Mouse (Mus musculus): ENCODE measurements around the gene Hpse.

Hpse gene

GRCm38 (mm10) chr5:100719235-100720088, at the start of gene Hpse:
Hpse (minus strand) TSS chr5:100719716.
- DNase-seq (ENCODE audit: low read depth, low spot score), result peak; percentile 27

GRCm38 (mm10) chr5:100766026-100766425, 46.5 kb upstream of the Hpse start:
- no peak for DNase-seq (ENCODE audit: low read depth, low spot score)

DNA sequence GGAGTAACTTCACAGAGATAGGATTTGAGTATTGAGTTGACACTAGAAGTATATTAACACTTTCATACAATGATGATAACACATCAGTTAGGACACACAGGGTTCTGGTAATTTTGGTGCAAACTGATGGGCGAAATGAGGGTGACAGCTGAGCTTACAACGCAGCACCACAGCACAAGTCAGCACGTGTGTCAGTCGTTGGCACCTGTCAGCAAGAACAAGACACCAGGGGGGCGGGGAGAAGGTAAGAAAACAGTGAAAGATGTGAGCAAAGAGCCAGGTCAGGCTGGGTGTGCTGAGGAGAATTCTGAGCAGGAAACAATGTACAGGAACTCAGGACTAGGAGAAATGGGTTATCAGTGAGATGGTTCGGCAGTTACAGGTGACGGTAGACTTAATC, 42.2 kb upstream of the Hpse start:
- DNase-seq (ENCODE audit: low read depth, low spot score), result no peak

DNA sequence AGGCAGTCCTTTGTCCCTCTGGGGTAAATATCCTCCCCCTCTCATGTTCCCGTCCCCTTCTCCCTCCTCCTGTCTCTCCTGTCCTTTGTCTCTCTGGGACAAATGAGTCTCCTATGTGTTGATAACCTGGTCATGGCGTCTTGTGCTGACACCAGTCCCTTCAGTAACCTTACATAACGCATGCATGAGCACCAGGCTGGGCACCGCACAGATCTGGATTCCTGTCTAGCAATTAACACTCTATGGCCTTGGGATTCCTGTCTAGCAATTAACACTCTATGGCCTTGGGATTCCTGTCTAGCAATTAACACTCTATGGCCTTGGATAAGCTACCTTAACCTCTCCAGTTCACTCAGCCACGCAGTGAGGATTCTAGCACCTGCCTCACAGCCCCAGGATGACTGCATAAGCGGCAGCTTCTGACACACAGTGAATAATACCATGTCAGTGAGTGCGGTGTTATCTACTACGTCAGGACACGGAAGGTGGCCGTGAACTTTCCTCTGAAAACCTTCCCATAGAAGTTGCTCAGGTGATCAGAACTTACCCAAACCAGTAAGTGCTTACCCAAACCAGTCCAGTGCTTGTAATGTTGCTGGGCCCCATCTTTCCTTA, 40.6 kb upstream of the Hpse start:
- no peak for DNase-seq (ENCODE audit: low read depth, low spot score)

DNA sequence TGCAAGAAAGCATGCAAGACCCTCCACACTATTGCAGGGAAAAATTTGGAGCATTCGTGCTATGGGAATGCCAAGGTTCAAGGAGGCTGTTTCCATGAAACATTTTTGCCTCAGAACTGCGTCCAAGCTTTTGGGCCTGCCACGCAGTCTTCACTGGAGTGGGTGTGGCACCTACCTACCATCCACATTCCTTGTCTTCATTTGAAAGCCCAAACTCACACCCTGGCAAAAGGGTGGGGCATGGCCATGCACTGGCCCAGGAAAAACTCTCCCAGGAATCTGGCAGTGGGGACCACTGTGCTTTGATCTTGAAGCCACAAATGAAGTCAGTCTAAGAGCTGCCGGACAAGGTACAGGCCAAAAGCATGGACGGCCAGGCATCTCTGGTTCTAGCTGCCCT, 38.6 kb upstream of the Hpse start:
- DNase-seq (ENCODE audit: low read depth, low spot score), result no peak

DNA sequence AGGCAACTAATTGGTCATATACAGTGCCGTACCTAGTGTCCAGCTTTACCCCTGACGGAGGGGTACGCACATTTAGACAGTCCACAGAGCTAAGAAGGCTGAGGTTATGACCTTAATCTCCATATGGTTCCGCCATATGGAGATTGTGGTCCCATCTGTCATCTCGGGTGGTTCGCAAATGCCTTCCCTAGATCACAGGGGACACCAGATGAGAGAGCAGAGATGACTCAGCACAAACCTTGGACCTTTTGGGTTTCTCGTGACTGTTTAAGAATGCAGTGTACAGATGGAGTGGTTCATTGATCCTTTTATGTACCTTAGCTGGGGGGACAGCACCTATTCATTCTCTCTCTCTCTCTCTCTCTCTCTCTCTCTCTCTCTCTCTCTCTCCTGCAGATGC, 33.9 kb upstream of the Hpse start:
- DNase-seq (ENCODE audit: low read depth, low spot score), result no peak

GRCm38 (mm10) chr5:100751655-100752054, 32.1 kb upstream of the Hpse start:
- DNase-seq (ENCODE audit: low read depth, low spot score), result no peak

DNA sequence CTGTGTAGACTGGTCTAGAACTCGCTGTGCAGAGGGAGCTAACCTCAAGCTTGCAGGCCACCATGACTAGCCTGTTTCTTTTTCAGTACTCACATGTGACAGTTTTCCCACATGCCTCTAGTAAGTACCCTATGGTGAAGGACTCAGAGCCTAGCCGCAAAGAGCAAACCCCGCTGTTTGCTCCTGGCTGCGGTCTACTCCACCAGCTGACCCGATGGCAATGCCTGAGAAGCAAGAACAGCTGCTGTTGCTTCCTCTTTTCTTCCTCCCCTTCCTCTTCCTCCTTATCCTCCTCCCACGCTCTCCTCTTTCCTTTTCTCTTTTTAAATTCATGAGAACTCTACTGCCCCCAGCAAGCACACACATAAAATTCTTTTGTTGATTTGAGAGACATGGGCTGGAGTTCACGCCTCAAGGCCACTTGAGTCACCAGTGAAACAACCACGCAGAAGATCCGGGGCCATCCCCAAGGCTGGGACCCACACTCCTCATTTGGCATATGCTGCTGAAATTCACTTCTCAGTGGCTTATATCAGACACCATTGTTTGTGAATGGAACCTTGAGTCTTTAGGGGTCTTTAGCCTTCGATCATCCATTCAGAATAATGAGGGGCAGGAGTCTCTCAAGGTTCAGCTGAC, 31.2 kb upstream of the Hpse start:
- peak; percentile 30 for DNase-seq (ENCODE audit: low read depth, low spot score)

GRCm38 (mm10) chr5:100738802-100739201, 19.3 kb upstream of the Hpse start:
- DNase-seq (ENCODE audit: low read depth, low spot score), result no peak

DNA sequence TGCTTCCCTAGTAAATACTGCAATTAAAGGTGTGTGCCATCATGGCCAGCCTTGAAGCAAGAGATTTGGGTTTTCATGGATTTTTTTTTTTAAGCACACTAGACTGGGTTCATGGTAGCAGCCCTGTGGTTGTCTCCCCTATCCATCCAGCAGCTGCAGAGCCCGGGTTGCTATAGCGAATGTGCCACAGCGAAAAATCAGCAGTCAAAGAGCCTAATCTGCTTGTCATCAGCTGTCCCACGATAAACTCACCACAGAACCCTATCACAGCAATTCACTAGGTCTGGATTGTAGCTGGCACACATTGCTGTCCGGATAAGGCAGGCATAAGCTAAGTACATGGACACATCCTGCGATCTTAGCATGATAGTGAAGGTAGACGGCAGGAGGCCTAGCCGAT, 17.4 kb upstream of the Hpse start:
- no peak for DNase-seq (ENCODE audit: low read depth, low spot score)

- no peak for DNase-seq (ENCODE audit: low read depth, low spot score)
Measured at GRCm38 (mm10) chr5:100734535-100734934, 15.0 kb upstream of the Hpse start.

- no peak for DNase-seq (ENCODE audit: low read depth, low spot score)
Measured at GRCm38 (mm10) chr5:100728757-100729156, 9.2 kb upstream of the Hpse start.

DNA sequence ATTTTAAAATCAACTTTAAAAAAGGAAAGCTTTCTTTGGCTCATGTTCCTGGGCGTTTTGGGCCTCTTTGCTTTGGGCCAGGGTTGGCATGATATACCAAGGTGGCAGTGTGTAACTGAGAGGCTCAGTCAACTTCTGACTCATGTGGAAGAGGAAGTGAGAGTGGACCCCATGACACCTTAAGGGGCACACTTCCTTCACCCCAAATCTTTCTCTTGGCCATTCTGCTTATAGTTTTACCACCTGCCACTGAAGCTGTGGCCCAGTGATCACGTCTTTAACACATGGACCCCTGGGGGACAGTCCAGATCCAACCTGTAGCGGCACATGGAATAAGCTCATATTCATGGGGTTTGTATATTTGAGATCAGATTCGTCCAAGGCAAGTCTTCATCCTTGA, 6.5 kb upstream of the Hpse start:
- DNase-seq (ENCODE audit: low read depth, low spot score), result no peak

DNA sequence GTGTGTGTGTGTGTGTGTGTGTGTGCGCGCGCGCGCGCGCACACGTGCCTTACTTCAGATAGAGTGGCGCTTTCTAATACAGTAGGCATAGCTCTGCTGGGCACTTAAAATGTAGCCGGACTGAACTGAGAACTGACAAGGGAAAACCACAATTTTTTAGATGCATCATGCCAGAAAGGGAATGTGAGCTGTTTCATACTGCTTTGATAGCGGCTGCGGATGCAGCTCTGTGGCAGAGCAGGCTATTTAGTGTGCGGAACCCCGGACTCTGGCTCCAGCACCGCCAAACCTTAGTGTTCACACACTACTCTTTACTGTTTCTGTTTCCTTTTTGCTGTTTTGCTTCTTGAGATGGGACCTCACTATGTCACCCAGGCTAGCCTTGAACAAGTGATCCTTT, 2.8 kb downstream of the Hpse start:
- DNase-seq (ENCODE audit: low read depth, low spot score), result no peak

GRCm38 (mm10) chr5:100711219-100711618, 8.3 kb downstream of the Hpse start:
- no peak for DNase-seq (ENCODE audit: low read depth, low spot score)

DNA sequence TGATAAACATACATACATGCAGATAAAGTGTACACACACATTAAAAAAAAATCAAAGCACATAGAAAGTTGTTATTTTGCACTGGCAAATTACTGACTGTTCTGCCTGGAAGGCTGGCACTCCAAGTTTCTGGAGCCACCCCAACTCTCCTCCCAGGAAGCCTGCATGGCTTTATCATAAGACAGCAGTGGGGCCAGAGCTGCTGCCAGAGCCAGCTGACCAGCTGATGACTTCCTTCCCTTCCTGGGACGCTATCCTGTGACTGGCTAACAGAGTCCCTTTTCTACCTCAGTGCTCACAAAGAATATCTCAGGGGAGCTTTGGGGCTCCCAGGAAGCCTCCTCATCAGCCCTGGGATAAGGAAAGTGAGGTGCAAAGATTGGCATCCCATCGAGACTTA, 9.5 kb downstream of the Hpse start:
- DNase-seq (ENCODE audit: low read depth, low spot score), result peak; percentile 9

- DNase-seq (ENCODE audit: low read depth, low spot score), result no peak
Measured at GRCm38 (mm10) chr5:100709035-100709434, 10.5 kb downstream of the Hpse start.

DNA sequence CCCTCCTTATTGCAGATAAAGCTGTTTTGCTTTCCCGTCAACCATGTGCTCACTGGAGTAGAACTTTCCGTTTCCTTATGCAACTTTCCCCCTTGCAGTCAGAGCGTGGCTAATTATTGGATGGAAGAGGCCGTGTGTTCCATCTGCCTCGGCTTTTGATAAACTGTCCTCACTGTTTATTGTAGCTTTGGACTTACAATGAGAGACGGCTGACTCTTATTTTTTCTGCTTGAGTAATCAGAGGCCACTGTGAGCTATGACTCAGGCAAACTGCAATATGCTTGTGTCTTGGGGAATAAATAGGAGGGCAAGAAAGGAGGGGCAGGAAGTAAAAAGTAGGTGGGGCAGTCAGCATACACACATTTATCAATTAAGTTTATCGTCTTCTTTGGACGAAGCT, 12.8 kb downstream of the Hpse start:
- no peak for DNase-seq (ENCODE audit: low read depth, low spot score)

GRCm38 (mm10) chr5:100704272-100704671, 15.2 kb downstream of the Hpse start:
- no peak for DNase-seq (ENCODE audit: low read depth, low spot score)

- DNase-seq (ENCODE audit: low read depth, low spot score), result no peak
Measured at GRCm38 (mm10) chr5:100702325-100702724, 17.2 kb downstream of the Hpse start.

GRCm38 (mm10) chr5:100700861-100701620, 18.5 kb downstream of the Hpse start:
- DNase-seq (ENCODE audit: low read depth, low spot score), result no peak

GRCm38 (mm10) chr5:100697886-100698285, 21.6 kb downstream of the Hpse start:
- DNase-seq (ENCODE audit: low read depth, low spot score), result no peak

Data from skeletal muscle tissue, adult 2 months (tissue).